Mouse (Mus musculus) layer of hippocampus, adult 18-20 months (tissue): ENCODE data around the gene Gm21830. TPM values are rescaled to one million over a fixed set of nuclear protein-coding genes. Genes with fewer than 3 reads are reported as not detected.
"Not testable (repeated sequence)": the region's sequence is repeated elsewhere in the genome, so short reads cannot be mapped to it uniquely, and the experiment has no call there.

Experiments used
- DNase-seq, 2 experiments: peaks; one replicate each; pipeline ENCODE4 v3.0.0; 2022; ENCODE audit warnings: low spot score in 2 of 2
- long read RNA-seq: library from polyadenylated mRNA; stranded (forward); transcript quantifications from one replicate; pipeline ENCODE4 v2.0.0, GENCODE M21; 2021
- total RNA-seq, 2 experiments: library from RNA; stranded (reverse); gene quantifications; 2 replicates each; pipeline ENCODE4 v1.2.3; 2021

Gene Gm21830
- total RNA-seq, result not detected
- long read RNA-seq, result 0 reads

DNA sequence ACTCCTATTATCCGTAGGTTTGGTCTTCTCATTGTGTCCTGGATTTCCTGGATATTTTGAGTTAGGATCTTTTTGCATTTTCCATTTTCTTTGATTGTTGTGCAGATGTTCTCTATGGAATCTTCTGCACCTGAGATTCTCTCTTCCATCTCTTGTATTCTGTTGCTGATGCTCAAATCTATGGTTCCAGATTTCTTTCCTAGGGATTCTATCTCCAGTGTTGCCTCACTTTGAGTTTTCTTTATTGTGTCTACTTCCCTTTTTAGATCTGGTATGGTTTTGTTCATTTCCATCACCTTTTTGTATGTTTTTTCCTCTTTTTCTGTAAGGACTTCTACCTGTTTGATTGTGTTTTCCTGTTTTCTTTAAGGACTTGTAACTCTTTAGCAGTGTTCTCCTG lies at the start of gene Gm21830:
Gene Gm21830 (plus strand): TSS at position 301 of the 400 bp plus-strand sequence.
- not testable (repeated sequence) for DNase-seq

DNA sequence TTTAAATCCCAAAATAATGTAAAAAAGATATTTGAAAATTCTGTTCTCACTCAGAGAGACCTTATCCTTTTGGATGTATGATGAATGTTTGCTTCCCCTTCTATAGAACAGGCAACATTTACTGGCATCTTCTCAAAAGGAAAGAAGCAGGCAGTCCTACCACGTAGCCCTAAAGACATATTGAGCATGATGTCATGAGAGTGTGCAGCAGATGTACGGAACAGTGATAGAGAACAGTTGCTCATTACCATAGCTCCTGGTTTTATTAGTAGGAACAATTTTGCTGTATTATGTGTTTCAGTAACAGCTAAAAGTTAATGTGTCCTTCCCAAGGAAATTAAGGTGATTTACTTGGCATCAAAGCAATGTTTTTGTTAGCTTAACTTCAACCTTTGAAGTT lies 49.0 kb upstream of the Gm21830 start:
- DNase-seq, result peak; percentile 6 to 66

DNA sequence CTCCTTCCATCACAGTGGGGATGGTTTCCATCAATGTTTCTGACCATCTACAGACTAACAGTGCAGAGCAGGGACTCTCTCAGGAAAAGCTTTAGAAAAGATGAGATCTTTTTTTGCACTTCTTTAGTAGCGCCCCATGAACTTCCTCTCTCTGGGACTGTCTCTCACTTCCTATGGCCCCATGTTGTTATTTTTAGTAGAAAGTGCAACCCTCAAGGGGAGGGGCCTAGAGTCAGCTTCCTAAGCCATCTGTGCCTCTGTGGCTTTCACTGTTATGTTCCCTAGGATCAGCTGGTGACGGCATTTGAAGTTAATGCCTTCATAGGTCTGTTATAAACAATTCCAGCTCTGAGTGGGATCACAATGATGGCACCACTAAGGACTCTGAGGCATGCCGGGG lies 35.0 kb upstream of the Gm21830 start:
- no peak for DNase-seq

DNA sequence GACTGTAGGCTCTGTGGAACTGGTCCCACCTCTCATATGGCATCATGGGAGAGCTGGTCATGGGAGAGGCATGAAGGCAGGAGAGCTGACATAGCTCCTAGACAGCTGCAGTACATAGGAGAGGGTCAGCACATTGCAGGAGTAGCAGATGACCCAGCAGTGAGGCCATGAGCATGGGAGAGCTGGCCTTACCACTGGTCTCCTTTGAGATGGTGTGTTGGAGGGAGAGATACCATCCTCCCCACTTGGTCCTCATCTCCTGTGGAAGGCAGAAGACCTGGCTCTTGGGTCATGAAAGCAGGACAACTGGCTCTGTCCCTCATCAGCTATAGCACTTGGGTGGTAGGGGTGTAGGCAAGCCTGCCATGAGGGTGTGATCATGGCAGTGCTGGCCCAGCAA lies 7.3 kb downstream of the Gm21830 start:
- DNase-seq, result no peak

DNA sequence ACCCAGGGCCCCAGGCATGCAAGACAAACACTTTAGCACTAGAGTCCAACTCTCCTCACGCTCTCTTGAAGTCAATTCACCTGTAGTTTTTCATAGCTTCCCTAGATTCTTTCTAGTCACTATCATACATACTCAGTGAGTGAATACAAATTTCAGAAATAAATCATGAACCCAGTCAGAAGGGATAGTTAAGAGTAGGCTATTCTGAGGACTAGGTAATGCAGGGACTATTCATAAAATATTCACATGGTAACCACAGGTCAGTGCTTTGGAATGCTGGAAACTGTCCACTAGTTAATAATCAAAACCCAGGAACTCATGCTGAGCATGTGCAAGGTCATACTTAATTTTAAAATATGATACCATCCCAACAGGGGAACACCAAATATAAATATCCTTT lies 9.3 kb downstream of the Gm21830 start:
- no peak for DNase-seq

DNA sequence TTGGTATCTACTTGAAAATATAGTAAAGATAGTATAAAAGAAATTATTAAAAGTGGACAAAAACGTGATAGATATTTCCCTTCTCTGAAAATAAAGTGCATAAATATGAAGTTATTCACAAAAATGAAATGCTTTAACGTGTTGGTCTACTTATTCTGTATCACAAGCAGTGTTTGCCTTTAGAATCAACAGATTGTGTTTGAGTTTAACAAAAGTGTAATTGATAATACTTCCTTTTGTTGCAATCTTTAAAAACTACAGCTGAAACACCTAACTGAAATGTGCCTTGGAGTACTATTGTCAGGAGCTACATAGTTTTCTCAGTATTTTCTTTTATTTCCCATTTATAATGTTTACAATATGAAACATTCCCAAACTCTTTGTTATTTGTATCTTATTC lies 19.6 kb downstream of the Gm21830 start, which contains the start of gene Gm26727:
Gene Gm26727 (minus strand): TSS at position 101 of the 400 bp plus-strand sequence.
- no peak for DNase-seq

DNA sequence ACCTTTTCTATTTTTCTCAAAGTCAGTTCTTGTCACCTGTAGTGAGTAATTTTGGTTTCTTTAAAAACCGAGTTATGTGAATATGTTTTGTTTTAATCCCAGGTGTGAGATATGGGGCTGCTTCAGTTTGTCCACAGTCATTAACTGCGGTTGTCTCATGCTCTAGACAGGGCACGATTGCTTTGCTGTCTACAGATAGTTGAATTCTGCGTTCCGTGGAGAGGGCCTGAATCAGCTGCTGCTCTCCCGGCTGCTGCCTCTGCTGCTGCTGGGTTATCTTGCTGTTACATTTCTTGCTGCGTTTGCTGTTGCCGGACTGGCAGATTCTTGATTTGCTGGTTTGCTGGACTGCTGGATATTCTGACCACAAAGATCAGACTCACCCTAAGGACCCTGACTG lies 24.8 kb downstream of the Gm21830 start:
- no peak for DNase-seq

DNA sequence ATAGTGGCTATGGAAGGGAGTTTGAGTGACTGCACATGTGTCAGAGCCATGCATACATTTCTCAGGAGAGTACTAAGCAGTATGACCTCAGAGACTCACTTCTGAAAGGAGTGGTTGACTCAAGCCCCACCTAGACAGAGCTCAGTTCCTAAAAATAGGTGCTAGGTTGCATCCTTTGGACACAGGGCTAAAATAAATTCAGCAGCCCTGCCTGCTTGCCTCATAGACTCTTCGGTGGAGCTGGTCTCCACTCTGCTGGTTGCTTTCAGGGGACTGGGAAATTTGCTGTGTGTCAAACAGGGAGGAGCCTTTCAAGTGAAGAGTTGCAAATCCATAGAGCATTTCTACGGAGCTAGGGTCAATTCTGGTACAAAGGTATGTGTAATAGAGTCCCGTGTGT lies 32.3 kb downstream of the Gm21830 start, which contains the start of gene Xirp2:
Gene Xirp2 (plus strand): TSS at position 223 of the 400 bp plus-strand sequence.
- no peak for DNase-seq

DNA sequence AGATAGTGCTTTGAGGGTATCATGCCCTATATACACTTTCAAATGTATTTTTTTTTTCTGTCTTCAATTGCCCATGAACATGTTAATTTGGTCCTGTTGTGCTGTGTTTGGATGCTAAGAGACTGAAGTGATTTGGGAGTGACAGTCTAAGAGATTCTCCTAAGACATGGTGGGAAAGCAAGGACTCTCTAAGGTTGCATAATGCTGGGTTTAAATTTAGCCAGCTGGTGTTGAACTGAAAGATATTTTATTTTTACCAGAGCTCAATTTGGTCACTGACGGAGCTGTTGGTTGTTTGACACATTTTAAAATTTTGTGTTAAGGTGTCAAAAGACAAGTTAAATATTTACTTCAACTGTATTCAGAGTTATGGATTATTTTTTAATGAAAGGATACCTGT lies 33.2 kb downstream of the Gm21830 start:
- DNase-seq, result no peak

DNA sequence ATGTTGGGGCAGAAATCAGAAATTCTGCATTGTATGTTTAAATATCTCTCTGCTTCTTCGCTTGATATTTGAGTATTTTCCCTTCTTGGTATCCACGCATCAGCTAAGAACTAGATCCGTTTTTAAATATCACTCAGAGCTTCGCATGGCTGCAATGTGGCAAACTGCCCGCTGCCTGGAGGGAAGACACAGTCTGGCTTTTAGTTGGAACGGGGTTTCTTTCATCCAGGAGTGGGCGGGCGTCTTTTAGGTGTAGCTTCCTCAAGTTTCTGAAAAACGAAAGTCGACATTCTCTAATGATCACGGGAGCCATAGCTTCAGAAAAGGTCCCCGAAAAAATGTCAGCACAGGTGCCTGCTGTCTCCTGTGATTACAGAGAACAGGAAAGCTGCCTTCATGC lies 33.7 kb downstream of the Gm21830 start:
- DNase-seq, result peak; percentile 17 to 29

DNA sequence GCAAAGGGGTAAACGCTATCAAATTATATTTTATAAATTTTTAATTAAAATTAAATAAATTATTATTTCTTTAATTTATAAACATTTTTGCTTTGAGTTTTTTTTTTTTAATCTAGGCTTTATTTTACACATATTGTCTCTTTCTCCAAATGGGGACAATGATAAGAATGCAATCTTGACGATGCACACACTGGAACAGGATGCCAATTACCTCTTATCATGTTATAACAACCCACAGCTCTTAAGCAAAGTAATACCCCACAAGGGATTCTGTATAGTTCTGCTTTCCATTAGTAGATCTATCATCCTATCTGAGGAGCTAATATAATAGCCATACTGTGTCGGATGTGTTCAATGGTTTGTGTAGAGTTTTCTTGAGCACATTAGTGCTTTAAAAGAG lies 47.3 kb downstream of the Gm21830 start:
- no peak for DNase-seq

DNA sequence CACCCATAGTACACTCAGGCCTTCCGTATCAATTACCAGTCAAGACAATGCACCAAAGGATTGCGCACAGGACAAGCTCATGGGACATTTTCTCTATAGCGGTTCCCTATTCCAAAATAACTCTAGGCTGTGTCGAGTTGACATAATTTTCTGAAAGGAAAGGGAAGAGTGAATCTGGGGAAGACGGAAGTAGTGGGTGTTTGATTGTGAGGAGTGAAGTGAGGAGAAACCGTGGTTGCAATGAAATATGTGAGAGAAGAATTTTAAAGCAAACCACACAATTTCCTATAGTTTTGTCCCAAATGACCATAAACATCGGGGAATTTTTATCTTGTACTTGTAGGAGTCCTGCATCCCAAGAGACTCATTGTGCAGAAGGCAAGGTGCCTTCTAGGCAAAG lies 53.5 kb downstream of the Gm21830 start:
- no peak for DNase-seq

DNA sequence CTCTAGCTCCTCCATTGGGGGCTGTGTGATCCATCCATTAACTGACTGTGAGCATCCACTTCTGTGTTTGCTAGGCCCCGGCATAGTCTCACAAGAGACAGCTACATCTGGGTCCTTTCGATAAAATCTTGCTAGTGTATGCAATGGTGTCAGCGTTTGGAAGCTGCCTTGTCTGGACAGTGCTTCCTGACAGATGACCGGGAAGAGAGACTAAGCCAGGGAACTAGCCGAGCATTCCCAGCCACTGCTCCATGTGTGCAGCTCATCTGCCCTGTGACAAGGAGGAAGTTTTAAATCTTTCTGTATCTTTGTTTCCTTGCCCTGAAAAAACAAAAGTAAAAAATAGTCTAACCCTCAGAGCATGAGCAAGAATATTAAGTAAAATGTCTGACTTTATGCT lies 56.5 kb downstream of the Gm21830 start:
- DNase-seq, result not testable (repeated sequence)

DNA sequence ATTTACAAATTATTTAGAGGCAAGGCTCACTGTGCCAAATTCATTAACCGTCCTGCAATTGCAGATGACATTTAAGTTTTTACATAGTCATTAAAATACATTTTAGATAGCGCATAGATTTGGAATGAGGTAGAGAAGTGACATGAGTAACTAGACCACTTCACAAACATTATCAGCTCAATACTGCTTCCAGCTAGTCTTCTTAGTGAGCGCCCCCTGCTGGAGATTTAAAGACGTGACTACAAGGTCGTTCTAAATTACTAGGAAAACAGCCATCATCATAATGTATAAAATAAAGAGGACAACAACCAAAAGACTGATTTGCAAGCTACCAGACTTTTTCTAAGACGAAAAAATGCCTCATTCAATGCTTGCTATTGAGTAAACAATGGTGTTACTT lies 64.2 kb downstream of the Gm21830 start:
- peak in 1 of 2 experiments; percentile 54 for DNase-seq

DNA sequence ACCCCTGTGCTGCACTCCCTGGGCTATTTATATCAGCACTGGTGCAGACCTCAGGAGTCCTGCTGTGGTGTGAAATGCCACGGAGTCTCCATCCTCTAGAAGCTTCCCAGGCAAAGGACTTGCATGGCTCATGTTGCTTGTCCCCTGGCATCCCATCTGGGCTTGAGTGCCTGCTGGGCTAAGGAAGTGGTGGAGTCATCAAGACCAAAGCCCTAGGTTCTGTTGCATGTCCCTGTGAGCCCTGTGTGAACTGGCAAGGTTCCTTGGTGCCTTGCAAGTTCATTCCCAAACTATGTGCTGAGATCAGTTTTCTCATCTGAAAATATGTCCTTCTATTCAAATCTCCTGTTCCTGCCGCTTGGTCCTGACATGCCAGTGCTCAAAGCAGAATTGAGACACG lies 67.5 kb downstream of the Gm21830 start:
- DNase-seq, result no peak

Other genes with a start within 250 kb of the Gm21830 start
- not detected for gene Gm26727, start 19.5 kb downstream of the Gm21830 start, total RNA-seq
- gene Xirp2, start 32.3 kb downstream of the Gm21830 start, total RNA-seq, result not detected
- 10 to 100 TPM; 79.0 to 82.1 TPM for gene B3galt1, start 152.1 kb downstream of the Gm21830 start, total RNA-seq